Mouse (Mus musculus): Measurements from ENCODE around the gene Taf6.

DNA sequence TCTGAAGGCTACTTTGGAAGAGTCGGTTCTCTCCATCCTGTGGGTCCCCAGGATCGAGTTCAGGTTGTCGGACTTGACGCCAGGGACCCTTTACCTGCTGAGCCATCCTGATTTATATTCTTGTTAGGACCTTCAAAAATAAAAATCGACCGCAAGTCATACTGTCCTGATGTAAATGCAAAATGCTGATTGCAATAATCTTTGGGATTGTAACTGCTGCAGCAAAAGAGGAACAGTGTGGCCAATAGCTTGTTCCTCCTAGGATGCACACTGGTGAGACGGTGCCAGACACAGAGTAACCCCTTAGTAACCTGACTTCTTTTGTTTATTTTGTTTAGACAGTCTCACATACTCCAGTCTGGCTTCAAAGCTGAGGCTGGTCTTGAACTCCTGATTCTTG, 8.2 kb upstream of the Taf6 start:
- TF ChIP-seq POLR2A (IDR thresholded peaks at IDR 0.05; ENCODE audit: borderline replicate concordance, insufficient read depth, low read length) (no peak), CTCF (IDR thresholded peaks at IDR 0.05; ENCODE audit: borderline replicate concordance, insufficient read depth, low read depth, low read length) (no peak)

Data from cerebellum, adult 2 months (tissue).